Comparison of ENCODE assay signal across 18 mouse cellular contexts in genomic region chr6:28184781-28185180, GRCm38 (mm10). TPM values are rescaled to one million over a fixed set of nuclear protein-coding genes. Genes with fewer than 3 reads are reported as not detected.
DNase-seq lines count a peak whose midpoint lies in the region; ATAC-seq and TF ChIP-seq lines count a peak whose summit lies in the region.
"Had no signal": no experiment of that assay in that cellular context is flagged by ENCODE, and none has a peak within 500 bp of the region (broad histone marks: within the 10 kb centered on the region; RNA-seq: fewer than 3 reads in every experiment).

No protein-coding gene starts in this region.

- WGBS in forebrain, embryonic 14.5 days = 86% methylated on average over 5 of the region's 5 CpGs
- 94% methylated on average over 5 of the region's 5 CpGs for WGBS in forebrain, embryonic 12.5 days
- WGBS in liver, postnatal 0 days (ENCODE audit: insufficient replicate concordance) = 64% methylated on average over 5 of the region's 5 CpGs
- 87% methylated on average over 5 of the region's 5 CpGs for WGBS in midbrain, postnatal 0 days

- no peaks in the 10 kb centered on the region for H3K9me3 ChIP-seq in forebrain, embryonic 14.5 days (replicated peaks; ENCODE audit: control insufficient read depth, low read length)
- H3K9me3 ChIP-seq in forebrain, embryonic 12.5 days = no peaks in the 10 kb centered on the region
- no peaks in the 10 kb centered on the region for H3K9me3 ChIP-seq in liver, postnatal 0 days (ENCODE audit: low read length)
- no peaks in the 10 kb centered on the region for H3K9me3 ChIP-seq in midbrain, postnatal 0 days (ENCODE audit: low read length)
- H3K9me3 ChIP-seq: embryonic facial prominence, embryonic 13.5 days; heart, embryonic 12.5 days; hindbrain, embryonic 10.5 days had no signal

- intact Hi-C loops in left cerebral cortex, postnatal 14 days (cut with DNase I) = no loop called here

- no peak for TF ChIP-seq EP300 in liver, postnatal 0 days (IDR thresholded peaks at IDR 0.05; ENCODE audit: low read depth)

- TF ChIP-seq CTCF in brain, embryonic 14.5 days (IDR thresholded peaks at IDR 0.05; ENCODE audit: borderline replicate concordance, extremely low read depth, insufficient read depth, insufficient read length) = no peak
- no peak for TF ChIP-seq CTCF in liver, postnatal 0 days (IDR thresholded peaks at IDR 0.05; ENCODE audit: low read depth)
- TF ChIP-seq CTCF in midbrain, postnatal 0 days (IDR thresholded peaks at IDR 0.05) = no peak

- no peak overlapping the region for H3K9ac ChIP-seq in forebrain, embryonic 14.5 days (ENCODE audit: low read length)
- no peak overlapping the region for H3K9ac ChIP-seq in forebrain, embryonic 12.5 days
- no peak overlapping the region for H3K9ac ChIP-seq in liver, postnatal 0 days (replicated peaks)
- H3K9ac ChIP-seq in midbrain, postnatal 0 days (replicated peaks; ENCODE audit: low read length, poor library complexity, severe bottlenecking) = no peak overlapping the region
- H3K9ac ChIP-seq: embryonic facial prominence, embryonic 13.5 days; heart, embryonic 12.5 days had no signal

- no peak overlapping the region for H3K4me2 ChIP-seq in forebrain, embryonic 14.5 days (ENCODE audit: low read length)
- H3K4me2 ChIP-seq in forebrain, embryonic 12.5 days = no peak overlapping the region
- H3K4me2 ChIP-seq in liver, postnatal 0 days (ENCODE audit: low read depth, low read length) = no peak overlapping the region
- H3K4me2 ChIP-seq in midbrain, postnatal 0 days (ENCODE audit: low read depth, low read length, poor library complexity, severe bottlenecking) = no peak overlapping the region
- H3K4me2 ChIP-seq: embryonic facial prominence, embryonic 13.5 days; heart, embryonic 12.5 days had no signal

- H3K36me3 ChIP-seq in forebrain, embryonic 14.5 days (ENCODE audit: control insufficient read depth, insufficient read depth, low read length) = no peaks in the 10 kb centered on the region
- H3K36me3 ChIP-seq in forebrain, embryonic 12.5 days (replicated peaks) = no peaks in the 10 kb centered on the region
- H3K36me3 ChIP-seq in liver, postnatal 0 days (replicated peaks; ENCODE audit: insufficient read depth, low read length) = no peaks in the 10 kb centered on the region
- H3K36me3 ChIP-seq in midbrain, postnatal 0 days (ENCODE audit: insufficient read depth, low read length) = no peaks in the 10 kb centered on the region
- H3K36me3 ChIP-seq: embryonic facial prominence, embryonic 13.5 days; heart, embryonic 12.5 days; hindbrain, embryonic 10.5 days had no signal

- DNase-seq in forebrain, embryonic 14.5 days (ENCODE audit: low spot score) = peak; percentile 25
- DNase-seq in brain, embryonic 14.5 days (ENCODE audit: low read depth) = peak; percentile 43
- DNase-seq in frontal cortex, adult 2 months (ENCODE audit: extremely low spot score in 1 of 2, low spot score in 1 of 2) = peak; percentile 72 to 76
- DNase-seq in left cerebral cortex, postnatal 14 days (ENCODE audit: low spot score in 2 of 2) = peak; percentile 18 to 55
- DNase-seq in adrenal gland, postnatal 14 days = no peak
- no peak for DNase-seq in liver, postnatal 0 days
- no peak for DNase-seq in midbrain, postnatal 0 days (ENCODE audit: low spot score)
- DNase-seq: adrenal gland, adult 8-10 months; kidney, postnatal 36 days; spleen, adult 18-20 months had no signal

- H3K27me3 ChIP-seq in forebrain, embryonic 14.5 days (replicated peaks; ENCODE audit: control insufficient read depth, insufficient read depth, low read length) = no peaks in the 10 kb centered on the region
- no peaks in the 10 kb centered on the region for H3K27me3 ChIP-seq in forebrain, embryonic 12.5 days
- no peaks in the 10 kb centered on the region for H3K27me3 ChIP-seq in liver, postnatal 0 days (ENCODE audit: insufficient read depth, low read length)
- H3K27me3 ChIP-seq in midbrain, postnatal 0 days (ENCODE audit: insufficient read depth, low read length) = no peaks in the 10 kb centered on the region
- H3K27me3 ChIP-seq: embryonic facial prominence, embryonic 13.5 days; heart, embryonic 12.5 days; megakaryocyte, embryonic 14.5 days had no signal

- TF ChIP-seq POLR2A in brain, embryonic 14.5 days (IDR thresholded peaks at IDR 0.05; ENCODE audit: borderline replicate concordance, extremely low read depth, insufficient read depth, insufficient read length, poor library complexity, severe bottlenecking) = no peak

- no peak; the same call in 1 of the 2 replicates for ATAC-seq in forebrain, embryonic 14.5 days
- ATAC-seq in forebrain, embryonic 12.5 days (ENCODE audit: low FRiP score) = no peak
- ATAC-seq in liver, postnatal 0 days = no peak
- ATAC-seq in midbrain, postnatal 0 days (ENCODE audit: low FRiP score) = no peak
- ATAC-seq: intestine, embryonic 16.5 days had no signal

- no peak overlapping the region for H3K27ac ChIP-seq in forebrain, embryonic 14.5 days (ENCODE audit: low read depth, low read length)
- H3K27ac ChIP-seq in forebrain, embryonic 12.5 days = no peak overlapping the region
- no peak overlapping the region for H3K27ac ChIP-seq in liver, postnatal 0 days (ENCODE audit: low read depth)
- H3K27ac ChIP-seq in midbrain, postnatal 0 days (ENCODE audit: low read depth, low read length) = no peak overlapping the region
- H3K27ac ChIP-seq: embryonic facial prominence, embryonic 13.5 days; hindbrain, embryonic 10.5 days had no signal

- H3K4me3 ChIP-seq in forebrain, embryonic 14.5 days (ENCODE audit: low read depth, low read length) = no peak overlapping the region
- no peak overlapping the region for H3K4me3 ChIP-seq in forebrain, embryonic 12.5 days (replicated peaks)
- no peak overlapping the region for H3K4me3 ChIP-seq in liver, postnatal 0 days (ENCODE audit: low read depth, low read length)
- H3K4me3 ChIP-seq in midbrain, postnatal 0 days (ENCODE audit: low read depth, low read length) = no peak overlapping the region
- H3K4me3 ChIP-seq: embryonic facial prominence, embryonic 13.5 days; heart, embryonic 12.5 days; hindbrain, embryonic 10.5 days; megakaryocyte, embryonic 14.5 days; myocyte had no signal

- H3K4me1 ChIP-seq in forebrain, embryonic 14.5 days (ENCODE audit: control insufficient read depth, insufficient read depth, low read length) = no peaks in the 10 kb centered on the region
- no peaks in the 10 kb centered on the region for H3K4me1 ChIP-seq in forebrain, embryonic 12.5 days
- H3K4me1 ChIP-seq in liver, postnatal 0 days (ENCODE audit: insufficient read depth) = no peaks in the 10 kb centered on the region
- H3K4me1 ChIP-seq in midbrain, postnatal 0 days (ENCODE audit: insufficient read depth, low read length) = no peaks in the 10 kb centered on the region
- H3K4me1 ChIP-seq: embryonic facial prominence, embryonic 13.5 days; heart, embryonic 12.5 days; hindbrain, embryonic 10.5 days; megakaryocyte, embryonic 14.5 days had no signal

RNA-seq across cellular contexts. Expression of gene Grm8, which starts 49.8 kb away (rescaled TPM):
- polyA plus RNA-seq in forebrain, embryonic 14.5 days (2014; fragmentation: Nextera tagmentation; extraction: Ambion mirVana) = 3.0 and 5.1 TPM in 2 replicates
- polyA plus RNA-seq in forebrain, embryonic 12.5 days (2016; fragmentation: Nextera tagmentation; extraction: Ambion mirVana) = 1.7 and 3.0 TPM in 2 replicates
- 3.5 and 6.7 TPM in 2 replicates for polyA plus RNA-seq in brain, embryonic 14.5 days (2012; rRNA removed)
- 13.9 and 14.2 TPM in 2 replicates for polyA plus RNA-seq in frontal cortex, adult 2 months (2012; rRNA removed)
- total RNA-seq in left cerebral cortex, postnatal 14 days (2021) = 10 to 100 TPM; 19.5 TPM
- 0.70 and 1.0 TPM in 2 replicates for total RNA-seq in adrenal gland, postnatal 14 days (2021)
- 0.05 TPM in 1 of 2 replicates, not detected in the other for polyA plus RNA-seq in liver, postnatal 0 days (2015; fragmentation: Nextera tagmentation; extraction: Ambion mirVana)
- 24.4 and 25.8 TPM in 2 replicates for total RNA-seq in midbrain, postnatal 0 days (2014; rRNA removed)
- 14.2 and 17.4 TPM in 2 replicates for polyA plus RNA-seq in midbrain, postnatal 0 days (2015; fragmentation: Nextera tagmentation; extraction: Ambion mirVana)
- polyA plus RNA-seq: liver, adult 2 months; myocyte had no signal

Comparison
In these comparisons a context has a peak if more than half of its experiments do, and no peak if none do; other contexts are left out.
1. DNase-seq: peak in forebrain, embryonic 14.5 days (single experiment), brain, embryonic 14.5 days (single experiment), frontal cortex, adult 2 months (2 of 2) and left cerebral cortex, postnatal 14 days (2 of 2); none in adrenal gland, postnatal 14 days (single experiment), liver, postnatal 0 days (single experiment) and midbrain, postnatal 0 days (single experiment).